Mouse (Mus musculus) heart, postnatal 10 days (tissue): ENCODE results near the gene Gm20388. TPM values are rescaled to one million over a fixed set of nuclear protein-coding genes. Genes with fewer than 3 reads are reported as not detected.
"Not testable (repeated sequence)": the region's sequence is repeated elsewhere in the genome, so short reads cannot be mapped to it uniquely, and the experiment has no call there.

Experiments used
- DNase-seq, 2 experiments: peaks; one replicate each; pipeline ENCODE4 v3.0.0; 2021
- intact Hi-C: fragments of 180-260 bp; cut with DNase I; formaldehyde crosslinking; loops from one replicate; pipeline ENCODE4 v1.15.1; 2025
- total RNA-seq, 2 experiments: library from RNA; stranded (reverse); gene quantifications; 2 replicates each; pipeline ENCODE4 v1.2.3; 2021

The Gm20388 gene
- total RNA-seq, 2 experiments from 2014 or later: 2.0 to 2.2 TPM

- intact Hi-C loops: no loop called here
Observed at GRCm38 (mm10) chr8:120317118-120317824, 406.6 kb downstream of the Gm20388 start.

GRCm38 (mm10) chr8:120318476-120318991, 407.9 kb downstream of the Gm20388 start:
- no peak for DNase-seq
- intact Hi-C loops: loop anchor here (2.0 kb wide), 3 partner anchors 18 to 140 kb away; no protein-coding TSS in a partner anchor

More at GRCm38 (mm10) chr8:120317118-120317824, 406.6 kb downstream of the Gm20388 start:
- no peak for DNase-seq

GRCm38 (mm10) chr8:120319449-120319848, 408.8 kb downstream of the Gm20388 start:
- peak; percentile 82 to 90 for DNase-seq
- intact Hi-C loops: loop anchor here (2.0 kb wide), 3 partner anchors 19 to 141 kb away; no protein-coding TSS in a partner anchor

GRCm38 (mm10) chr8:120320146-120320545, 409.5 kb downstream of the Gm20388 start:
- intact Hi-C loops: no loop called here
- no peak for DNase-seq

GRCm38 (mm10) chr8:120321724-120322123, 411.1 kb downstream of the Gm20388 start:
- no peak for DNase-seq
- intact Hi-C loops: no loop called here

GRCm38 (mm10) chr8:120322956-120323448, 412.4 kb downstream of the Gm20388 start:
- peak; percentile 73 to 75 for DNase-seq
- intact Hi-C loops: no loop called here

- intact Hi-C loops: no loop called here
Observed at GRCm38 (mm10) chr8:120324555-120324954, 413.9 kb downstream of the Gm20388 start.

DNA sequence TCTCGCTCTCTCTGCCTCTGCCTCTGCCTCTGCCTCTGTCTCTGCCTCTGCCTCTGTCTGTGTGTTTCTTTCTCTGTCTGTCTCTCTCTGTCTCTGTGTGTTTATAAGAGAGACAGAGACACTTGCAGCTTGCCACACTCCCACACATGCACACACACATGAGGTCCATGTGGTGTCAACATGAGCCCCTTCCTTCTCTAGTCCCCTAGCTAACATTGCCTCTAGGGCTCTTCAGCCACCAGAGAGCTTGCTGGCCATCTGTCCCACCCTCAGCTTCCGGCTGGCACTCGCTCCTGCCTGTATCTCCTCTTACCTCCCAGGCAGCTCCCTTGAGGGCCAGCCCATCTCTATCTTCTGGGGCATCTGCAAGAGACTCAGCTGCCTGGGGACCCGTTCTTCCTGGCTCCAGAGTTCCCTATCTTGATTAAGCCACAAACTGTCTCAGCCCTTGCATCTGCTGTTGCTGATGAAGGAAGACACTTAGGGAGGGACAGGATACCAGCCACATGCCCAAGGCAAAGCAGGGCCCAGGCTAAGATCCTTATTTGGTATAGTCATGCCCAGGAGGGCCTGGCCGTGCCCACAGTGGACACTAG, 414.6 kb downstream of the Gm20388 start:
- intact Hi-C loops: no loop called here
- DNase-seq: no peak

More at GRCm38 (mm10) chr8:120324555-120324954, 413.9 kb downstream of the Gm20388 start:
- DNase-seq: peak in 1 of 2 experiments; percentile 29

DNA sequence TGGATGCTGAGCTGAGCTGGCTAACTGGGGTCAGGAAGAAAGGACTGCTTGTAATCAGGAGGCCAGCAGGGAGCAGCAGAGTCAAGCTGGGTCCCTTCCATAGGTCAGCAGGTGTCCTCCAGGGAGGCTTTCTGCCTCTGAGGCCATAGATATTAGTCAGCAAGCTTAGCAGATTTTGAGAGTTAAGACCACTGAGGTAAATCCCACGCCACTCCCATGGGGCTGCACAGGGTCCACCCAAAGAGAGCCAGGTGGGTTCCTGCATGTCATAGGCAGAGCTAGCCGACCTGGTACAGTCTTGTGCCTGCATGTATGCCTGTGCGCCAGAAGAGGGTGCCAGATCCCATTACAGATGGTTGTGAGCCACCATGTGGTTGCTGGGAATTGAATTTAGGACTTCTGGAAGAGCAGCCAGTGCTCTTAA, 416.5 kb downstream of the Gm20388 start:
- peak; percentile 60 to 63 for DNase-seq
- intact Hi-C loops: loop anchor here (1.0 kb wide), 1 partner anchor 209 kb away; no protein-coding TSS in a partner anchor

DNA sequence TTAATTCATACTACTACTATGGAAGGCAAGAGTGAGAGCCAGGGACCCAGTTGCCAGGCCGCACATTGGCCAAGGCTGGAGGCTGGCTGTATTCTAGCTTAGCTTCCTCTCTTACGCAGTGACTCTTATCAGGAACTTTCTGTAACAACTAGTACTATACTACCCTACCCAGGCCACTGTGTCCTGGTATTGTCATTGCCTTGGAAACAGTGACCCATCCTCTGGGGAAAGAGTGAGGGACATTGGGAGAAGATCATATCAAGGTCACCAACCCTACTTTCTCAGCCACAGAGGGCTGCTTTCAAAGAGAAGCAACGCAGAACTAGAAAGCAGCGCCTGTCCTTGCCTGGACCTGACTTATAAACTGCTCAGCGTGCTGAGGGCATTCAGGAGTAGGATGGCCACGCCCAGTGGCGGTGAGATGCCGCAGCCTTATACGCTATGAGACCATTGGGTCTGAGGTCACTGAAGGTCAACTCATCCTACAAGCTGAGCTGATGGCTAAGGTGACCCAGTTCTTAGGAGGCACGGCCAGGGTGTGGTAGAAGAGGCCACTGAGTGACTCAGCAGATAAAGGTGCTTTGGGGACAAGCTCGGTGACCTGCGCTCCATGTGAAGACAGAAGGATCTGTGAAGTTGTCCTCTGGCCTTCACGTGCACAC, 417.9 kb downstream of the Gm20388 start:
- intact Hi-C loops: loop anchor here (2.0 kb wide), 1 partner anchor 32 kb away; no protein-coding TSS in a partner anchor

GRCm38 (mm10) chr8:120329030-120329748, 418.5 kb downstream of the Gm20388 start:
- intact Hi-C loops: loop anchor here (2.0 kb wide), 1 partner anchor 32 kb away; no protein-coding TSS in a partner anchor

More for the DNA sequence above, 417.9 kb downstream of the Gm20388 start:
- DNase-seq: no peak

GRCm38 (mm10) chr8:120331027-120331426, 420.4 kb downstream of the Gm20388 start:
- intact Hi-C loops: no loop called here
- DNase-seq: no peak

More at GRCm38 (mm10) chr8:120329030-120329748, 418.5 kb downstream of the Gm20388 start:
- DNase-seq: no peak

DNA sequence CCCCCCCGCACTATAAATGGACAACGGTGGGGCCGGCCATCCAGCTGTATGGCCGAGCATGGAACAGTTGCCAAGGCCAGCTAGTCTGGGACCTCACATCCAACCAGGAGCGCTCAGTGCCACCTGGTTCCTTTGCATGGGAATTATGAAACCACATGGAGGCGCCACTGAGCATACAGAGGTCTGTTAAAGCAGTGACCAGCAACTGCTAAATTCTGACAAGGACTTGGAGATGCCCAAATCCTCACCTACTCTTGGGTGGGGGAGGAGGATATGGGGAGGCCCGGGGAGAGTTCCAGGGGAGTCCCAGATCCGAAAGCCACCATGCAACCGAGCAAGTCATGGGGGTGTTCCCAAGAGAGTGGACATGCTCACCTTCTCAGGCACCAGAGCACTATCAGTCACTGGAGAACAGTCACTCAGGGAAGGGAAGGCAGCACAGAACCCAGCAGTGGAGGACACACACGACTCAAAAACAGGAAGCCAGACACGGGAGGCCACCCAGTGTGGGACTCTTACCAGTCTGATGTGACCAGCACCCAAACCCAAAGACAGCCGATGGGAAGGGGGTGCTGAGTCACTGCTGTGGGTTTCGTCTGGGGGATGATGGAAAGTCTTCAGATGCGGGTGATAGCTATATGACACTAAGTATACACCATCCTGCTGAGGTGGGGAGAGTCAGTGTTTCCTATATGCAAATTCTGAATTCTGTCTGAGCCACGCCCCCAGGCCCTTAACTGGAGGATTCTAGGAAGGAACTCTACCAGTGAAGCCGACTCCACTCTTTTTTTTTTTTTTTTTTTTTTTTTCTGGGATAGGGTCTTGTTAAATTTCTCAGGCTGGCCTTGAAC, 422.0 kb downstream of the Gm20388 start:
- DNase-seq: peak in 1 of 2 experiments; percentile 60
- intact Hi-C loops: no loop called here

- intact Hi-C loops: no loop called here
Observed at GRCm38 (mm10) chr8:120333681-120334080, 423.0 kb downstream of the Gm20388 start.

DNA sequence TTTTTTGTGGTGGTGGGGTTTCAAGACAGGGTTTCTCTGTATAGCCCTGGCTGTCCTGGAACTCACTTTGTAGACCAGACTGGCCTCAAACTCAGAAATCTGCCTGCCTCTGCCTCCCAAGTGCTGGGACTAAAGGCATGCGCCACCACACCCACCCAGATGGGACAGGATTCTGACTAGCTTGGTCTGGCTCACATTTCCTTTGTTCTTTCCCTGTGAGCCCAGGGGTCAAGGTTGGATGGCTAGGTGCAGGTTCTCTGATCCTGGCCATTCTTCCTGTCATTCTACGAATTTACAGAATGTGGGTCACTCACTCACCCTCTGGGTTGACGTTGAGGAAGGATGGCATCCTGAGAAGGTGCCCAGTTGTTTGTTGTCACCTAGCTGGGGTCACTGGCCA, 423.6 kb downstream of the Gm20388 start:
- DNase-seq, intact Hi-C loops: not testable (repeated sequence)

More at GRCm38 (mm10) chr8:120333681-120334080, 423.0 kb downstream of the Gm20388 start:
- no peak for DNase-seq

DNA sequence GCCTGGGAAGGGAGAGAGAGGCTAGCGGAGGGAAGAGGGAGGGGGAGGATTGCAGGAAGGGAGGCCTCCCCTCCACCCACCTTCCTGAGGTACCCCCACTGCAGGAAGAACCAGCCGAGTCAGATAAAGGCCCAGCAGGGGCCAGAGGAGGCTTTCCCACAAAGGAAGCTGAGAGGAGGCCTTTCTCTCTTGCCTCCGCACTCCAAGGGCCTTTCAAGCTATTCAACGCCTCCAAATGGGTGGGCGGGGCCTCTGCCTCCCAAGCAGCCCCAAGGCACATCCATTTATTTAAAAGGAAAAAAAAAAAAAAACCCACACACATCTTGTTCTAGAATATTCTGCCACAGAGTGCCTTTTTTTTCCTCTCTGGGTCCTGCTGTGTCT, 424.2 kb downstream of the Gm20388 start:
- intact Hi-C loops: no loop called here
- no peak for DNase-seq

DNA sequence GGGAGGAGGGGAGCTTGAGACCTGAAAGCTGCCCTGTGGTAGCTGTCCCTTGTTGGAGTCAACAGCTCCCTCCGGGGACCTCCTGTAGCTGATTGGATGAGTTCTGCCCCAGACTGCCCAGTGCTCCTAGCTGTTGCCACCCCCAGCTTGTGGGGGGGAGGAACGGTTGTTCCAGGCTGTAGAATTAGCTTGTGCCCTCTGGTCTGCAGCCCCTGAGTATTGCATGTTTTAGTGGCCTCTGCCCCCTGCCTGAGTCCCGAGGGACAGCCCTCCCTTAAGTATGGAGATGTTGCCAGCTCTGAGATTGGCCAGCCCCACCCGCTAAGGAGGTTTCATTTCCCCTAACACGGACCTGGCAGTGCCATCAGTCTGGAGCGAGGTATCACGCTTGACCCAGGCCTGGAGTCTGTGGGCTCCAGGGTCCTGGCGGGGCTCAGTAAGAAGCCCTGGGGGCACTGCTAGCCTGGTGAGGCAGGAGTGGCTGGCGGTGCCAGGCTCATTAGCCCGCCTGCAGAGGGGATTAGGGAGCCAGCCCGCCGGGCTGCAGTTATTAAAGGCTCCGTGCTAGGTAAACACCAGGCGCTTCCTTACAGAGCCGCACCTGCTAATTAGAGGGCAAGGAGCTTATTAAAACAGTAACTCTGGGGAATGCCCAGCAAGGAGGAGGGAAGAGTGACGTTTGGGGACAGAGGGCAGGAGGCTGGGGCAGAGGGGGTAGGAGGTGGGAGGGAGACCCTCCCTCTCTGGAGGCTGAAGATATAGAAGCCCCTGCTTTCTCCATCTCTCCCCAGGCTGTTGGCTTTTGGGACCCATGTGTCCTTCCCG, 424.8 kb downstream of the Gm20388 start:
- intact Hi-C loops: no loop called here
- no peak for DNase-seq

GRCm38 (mm10) chr8:120336087-120336380, 425.4 kb downstream of the Gm20388 start:
- DNase-seq: no peak
- intact Hi-C loops: no loop called here
